Mouse (Mus musculus) megakaryocyte, embryonic 14.5 days (primary cell): Measurements from ENCODE around the gene Zfp605. TPM values are rescaled to one million over a fixed set of nuclear protein-coding genes. Genes with fewer than 3 reads are reported as not detected.
A peak's percentile ranks its signal among the peaks of the same experiment; 100 is the strongest.

ENCODE experiments used
- H3K27me3 ChIP-seq: replicated peaks from 2 replicates; pipeline ENCODE3; 2012; ENCODE audit warnings: inconsistent platforms
- H3K36me3 ChIP-seq: replicated peaks from 2 replicates; pipeline ENCODE3; 2012; ENCODE audit warnings: low read length, inconsistent platforms, mixed read lengths
- H3K4me1 ChIP-seq: 2 replicates; pipeline ENCODE4 v1.6.1; 2012; ENCODE audit warnings: inconsistent platforms
- H3K4me3 ChIP-seq: replicated peaks from 2 replicates; pipeline ENCODE3; 2012; ENCODE audit warnings: moderate library complexity, mild to moderate bottlenecking, inconsistent platforms
- H3K9me3 ChIP-seq: 2 replicates; pipeline ENCODE4 v1.6.1; 2012; ENCODE audit warnings: inconsistent platforms
- FLI1 ChIP-seq: IDR thresholded peaks from 2 replicates; pipeline ENCODE4 v1.6.1; 2012; ENCODE audit warnings: low read length, inconsistent platforms, mixed read lengths
- GATA1 ChIP-seq: IDR thresholded peaks from 3 replicates; pipeline ENCODE4 v1.6.1; 2012; ENCODE audit warnings: mixed read lengths, low read length, inconsistent platforms, borderline replicate concordance
- polyA plus RNA-seq: library from polyadenylated mRNA; stranded (reverse); fragments of >175 nt; gene quantifications from 2 replicates; pipeline ENCODE4 v1.2.3, GENCODE M21; 2012; ENCODE audit warnings: low replicate concordance; ENCODE audit not compliant: insufficient read depth

Gene Zfp605
- polyA plus RNA-seq, 1 experiment: 1.00 TPM

GRCm38 (mm10) chr5:110100921-110101631 lies 8.8 kb upstream of the Zfp605 start:
- Histone ChIP-seq H3K27me3 (peaks cover 4% of the 10 kb centered on the region), H3K36me3 (peaks cover 41% of the 10 kb centered on the region), H3K9me3 (no peaks in the 10 kb centered on the region), H3K4me3 (peak overlapping the region; percentile 88), H3K4me1 (peaks cover 54% of the 10 kb centered on the region)
- TF ChIP-seq FLI1 (no peak), GATA1 (no peak)

GRCm38 (mm10) chr5:110101716-110102347 lies 8.1 kb upstream of the Zfp605 start:
- no peak for TF ChIP-seq FLI1
- no peak for TF ChIP-seq GATA1
- Histone ChIP-seq H3K4me3 (peak overlapping the region; percentile 88), H3K4me1 (peaks cover 62% of the 10 kb centered on the region), H3K27me3 (peaks cover 4% of the 10 kb centered on the region), H3K9me3 (no peaks in the 10 kb centered on the region), H3K36me3 (peaks cover 48% of the 10 kb centered on the region)

- Histone ChIP-seq H3K4me3 (peak overlapping the region; percentile 88), H3K4me1 (peaks cover 66% of the 10 kb centered on the region), H3K9me3 (no peaks in the 10 kb centered on the region), H3K36me3 (peaks cover 49% of the 10 kb centered on the region), H3K27me3 (peaks cover 4% of the 10 kb centered on the region)
- TF ChIP-seq FLI1: no peak
- TF ChIP-seq GATA1: no peak
Observed at GRCm38 (mm10) chr5:110102429-110102828, 7.5 kb upstream of the Zfp605 start.

GRCm38 (mm10) chr5:110102853-110103625 lies 6.9 kb upstream of the Zfp605 start:
- no peak for TF ChIP-seq FLI1
- Histone ChIP-seq H3K27me3 (peaks cover 4% of the 10 kb centered on the region), H3K36me3 (peaks cover 49% of the 10 kb centered on the region), H3K9me3 (no peaks in the 10 kb centered on the region), H3K4me1 (peaks cover 66% of the 10 kb centered on the region), H3K4me3 (peak overlapping the region; percentile 72)

GRCm38 (mm10) chr5:110103901-110104615 lies 5.8 kb upstream of the Zfp605 start:
- Histone ChIP-seq H3K4me3 (peak overlapping the region; percentile 64), H3K36me3 (peaks cover 49% of the 10 kb centered on the region)

GRCm38 (mm10) chr5:110104616-110105380 lies 5.1 kb upstream of the Zfp605 start:
- peaks cover 49% of the 10 kb centered on the region for H3K36me3 ChIP-seq

More at GRCm38 (mm10) chr5:110103901-110104615, 5.8 kb upstream of the Zfp605 start:
- H3K9me3 ChIP-seq: no peaks in the 10 kb centered on the region
- H3K27me3 ChIP-seq: peaks cover 2% of the 10 kb centered on the region
- TF ChIP-seq GATA1 (no peak), FLI1 (no peak)
- peaks cover 72% of the 10 kb centered on the region for H3K4me1 ChIP-seq

GRCm38 (mm10) chr5:110106140-110106871 lies 3.6 kb upstream of the Zfp605 start:
- peaks cover 58% of the 10 kb centered on the region for H3K4me1 ChIP-seq
- H3K36me3 ChIP-seq: peaks cover 49% of the 10 kb centered on the region
- no peaks in the 10 kb centered on the region for H3K9me3 ChIP-seq
- no peaks in the 10 kb centered on the region for H3K27me3 ChIP-seq
- no peak for TF ChIP-seq FLI1
- TF ChIP-seq GATA1: no peak
- peak overlapping the region; percentile 100 for H3K4me3 ChIP-seq

More at GRCm38 (mm10) chr5:110104616-110105380, 5.1 kb upstream of the Zfp605 start:
- TF ChIP-seq FLI1: no peak
- no peak for TF ChIP-seq GATA1
- no peaks in the 10 kb centered on the region for H3K9me3 ChIP-seq
- peaks cover 2% of the 10 kb centered on the region for H3K27me3 ChIP-seq
- peak overlapping the region; percentile 64 for H3K4me3 ChIP-seq
- H3K4me1 ChIP-seq: peaks cover 66% of the 10 kb centered on the region

GRCm38 (mm10) chr5:110106901-110107564 lies 2.9 kb upstream of the Zfp605 start:
- H3K9me3 ChIP-seq: no peaks in the 10 kb centered on the region
- TF ChIP-seq FLI1 (no peak), GATA1 (no peak)
- peaks cover 54% of the 10 kb centered on the region for H3K36me3 ChIP-seq
- H3K4me1 ChIP-seq: peaks cover 51% of the 10 kb centered on the region
- peak overlapping the region; percentile 100 for H3K4me3 ChIP-seq
- no peaks in the 10 kb centered on the region for H3K27me3 ChIP-seq
